Mouse (Mus musculus) lung, adult 2 months (tissue): ENCODE measurements around the gene Lmtk3.

Source experiments
- CTCF ChIP-seq: fragments of 200-500 bp; IDR thresholded peaks from 2 replicates; pipeline ENCODE4 v1.5.1; 2011; ENCODE audit warnings: mild to moderate bottlenecking, low read length, control low read depth; ENCODE audit not compliant: insufficient read depth
- POLR2A ChIP-seq: fragments of 200-500 bp; IDR thresholded peaks from 2 replicates; pipeline ENCODE4 v1.6.1; 2011; ENCODE audit warnings: low read depth, mild to moderate bottlenecking, control low read depth, low read length, borderline replicate concordance; ENCODE audit errors: extremely low read depth

GRCm38 (mm10) chr7:45798511-45798836 lies 14.9 kb downstream of the Lmtk3 start:
- TF ChIP-seq CTCF, result no peak
- no peak for TF ChIP-seq POLR2A
